19 mouse cellular contexts compared by ENCODE assay signal in the genomic region with DNA sequence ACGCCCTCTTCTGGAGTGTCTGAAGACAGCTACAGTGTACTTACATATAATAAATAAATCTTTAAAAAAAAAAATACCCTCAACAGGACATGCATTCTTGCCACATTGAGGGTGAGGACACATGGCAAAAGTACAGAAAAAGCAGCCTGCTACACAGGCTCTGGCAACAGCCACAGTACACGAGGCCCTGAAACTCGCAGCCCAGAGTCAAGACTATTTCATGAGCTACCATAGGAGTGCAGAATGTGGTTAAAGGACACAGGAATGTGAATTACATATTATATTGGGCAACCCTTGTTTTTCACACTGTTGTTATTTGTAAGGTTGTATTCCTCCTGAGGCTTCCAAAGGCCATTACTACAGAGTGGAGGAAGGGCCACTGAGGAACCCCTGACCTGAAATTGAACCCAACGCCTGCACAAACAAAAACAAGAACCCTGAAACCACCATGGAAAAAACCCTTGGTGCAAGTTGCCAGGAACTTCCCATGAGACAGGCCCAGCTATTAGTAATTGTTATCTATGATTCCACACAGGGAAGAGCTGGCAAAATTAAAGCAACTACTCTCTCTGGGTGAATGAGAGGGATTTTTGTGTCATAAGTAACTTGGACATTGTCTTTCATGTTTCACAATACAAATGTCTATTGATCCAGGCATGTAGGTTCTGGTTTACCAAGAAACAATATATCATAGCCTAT.
DNase-seq lines count a peak whose midpoint lies in the region; ATAC-seq and TF ChIP-seq lines count a peak whose summit lies in the region.
"Had no signal": no experiment of that assay in that cellular context is flagged by ENCODE, and none has a peak within 500 bp of the region (broad histone marks: within the 10 kb centered on the region; RNA-seq: fewer than 3 reads in every experiment).

No protein-coding gene starts in this region.

- H3K27me3 ChIP-seq in liver, adult 2 months (ENCODE audit: control insufficient read depth, insufficient read depth, low read length) = no peaks in the 10 kb centered on the region
- no peaks in the 10 kb centered on the region for H3K27me3 ChIP-seq in liver, embryonic 11.5 days (replicated peaks; ENCODE audit: control insufficient read depth, insufficient read depth, low read length)
- H3K27me3 ChIP-seq in myocyte (ENCODE audit: control insufficient read depth, insufficient read depth, insufficient read length) = no peaks in the 10 kb centered on the region
- H3K27me3 ChIP-seq: heart, embryonic 15.5 days; kidney, embryonic 15.5 days; liver, embryonic 15.5 days; midbrain, embryonic 13.5 days; stomach, embryonic 15.5 days had no signal

- no peaks in the 10 kb centered on the region for H3K9me3 ChIP-seq in liver, embryonic 11.5 days (ENCODE audit: control insufficient read depth, low read length)
- H3K9me3 ChIP-seq: heart, embryonic 15.5 days; kidney, embryonic 15.5 days; limb, embryonic 10.5 days; liver, embryonic 15.5 days; midbrain, embryonic 13.5 days; stomach, embryonic 15.5 days had no signal

- ATAC-seq in liver, embryonic 11.5 days (replicated peaks; ENCODE audit: low FRiP score) = no peak
- ATAC-seq: forebrain, postnatal 0 days; hindbrain, postnatal 0 days; midbrain, embryonic 13.5 days had no signal

- no peak overlapping the region for H3K4me3 ChIP-seq in liver, adult 2 months (ENCODE audit: insufficient read depth, low read depth, low read length)
- no peak overlapping the region for H3K4me3 ChIP-seq in liver, embryonic 11.5 days (ENCODE audit: low read depth, low read length)
- H3K4me3 ChIP-seq in myocyte = no peak overlapping the region
- H3K4me3 ChIP-seq: erythroblast, embryonic 14.5 days; heart, embryonic 15.5 days; kidney, embryonic 15.5 days; limb, embryonic 10.5 days; liver, embryonic 15.5 days; midbrain, embryonic 13.5 days; stomach, embryonic 15.5 days had no signal

- TF ChIP-seq POLR2A in liver, adult 2 months (IDR thresholded peaks at IDR 0.05; ENCODE audit: extremely low read depth, insufficient read depth, low read length) = no peak
- TF ChIP-seq POLR2A in myocyte (IDR thresholded peaks at IDR 0.05; ENCODE audit: insufficient read length, low read depth) = no peak

- peaks cover 19% of the 10 kb centered on the region for H3K4me1 ChIP-seq in liver, adult 2 months (ENCODE audit: control insufficient read depth, insufficient read depth, low read length)
- H3K4me1 ChIP-seq in liver, embryonic 11.5 days (replicated peaks; ENCODE audit: control insufficient read depth, insufficient read depth, low read length) = no peaks in the 10 kb centered on the region
- H3K4me1 ChIP-seq: liver, embryonic 15.5 days; midbrain, embryonic 13.5 days; stomach, embryonic 15.5 days had no signal

- peak overlapping the region; percentile 48 for H3K27ac ChIP-seq in liver, adult 2 months (replicated peaks; ENCODE audit: insufficient read depth, low read depth, low read length)
- H3K27ac ChIP-seq in liver, embryonic 11.5 days (ENCODE audit: low read depth, low read length) = no peak overlapping the region
- H3K27ac ChIP-seq: heart, embryonic 15.5 days; hindbrain, postnatal 0 days; kidney, embryonic 15.5 days; limb, embryonic 10.5 days; liver, embryonic 15.5 days; midbrain, embryonic 13.5 days; stomach, embryonic 15.5 days had no signal

- no peak overlapping the region for H3K4me2 ChIP-seq in liver, embryonic 11.5 days
- H3K4me2 ChIP-seq in myocyte (ENCODE audit: low read depth) = peak overlapping the region; percentile 30
- H3K4me2 ChIP-seq: heart, embryonic 15.5 days; kidney, embryonic 15.5 days; liver, embryonic 15.5 days; midbrain, embryonic 13.5 days; stomach, embryonic 15.5 days had no signal

- peak; percentile 71 for DNase-seq in gastrocnemius, adult 18-20 months (ENCODE audit: low spot score)
- no peak for DNase-seq in gastrocnemius, postnatal 4 days (ENCODE audit: low spot score in 2 of 2)
- peak; percentile 85 for DNase-seq in liver, adult 2 months (ENCODE audit: extremely low read depth, low read depth, low spot score)
- DNase-seq in liver, embryonic 11.5 days (ENCODE audit: low spot score) = no peak
- DNase-seq in gastrocnemius, postnatal 10 days = peak; percentile 14
- DNase-seq in testis, postnatal 10 days (ENCODE audit: low spot score) = no peak
- no peak for DNase-seq in B cell, adult 2 months
- DNase-seq: cerebellum, adult 9-11 months; forebrain, postnatal 0 days; thymus, postnatal 25 days had no signal

- 32% methylated on average over 4 of the region's 4 CpGs for WGBS in liver, adult 2 months
- WGBS in liver, embryonic 11.5 days = 83% methylated on average over 4 of the region's 4 CpGs

- H3K79me2 ChIP-seq in liver, adult 2 months (ENCODE audit: control insufficient read depth, insufficient read depth, low read length) = peaks cover 24% of the 10 kb centered on the region
- H3K79me2 ChIP-seq in myocyte (ENCODE audit: control insufficient read depth, insufficient read depth) = peaks cover 78% of the 10 kb centered on the region

- H3K9ac ChIP-seq in liver, adult 2 months (ENCODE audit: low read depth, low read length) = no peak overlapping the region
- H3K9ac ChIP-seq in liver, embryonic 11.5 days (ENCODE audit: low read depth, low read length) = no peak overlapping the region
- H3K9ac ChIP-seq: forebrain, postnatal 0 days; heart, embryonic 15.5 days; kidney, embryonic 15.5 days; liver, embryonic 15.5 days; midbrain, embryonic 13.5 days; stomach, embryonic 15.5 days had no signal

- no peaks in the 10 kb centered on the region for H3K36me3 ChIP-seq in liver, adult 2 months (ENCODE audit: control insufficient read depth, insufficient read depth, low read length)
- no peaks in the 10 kb centered on the region for H3K36me3 ChIP-seq in liver, embryonic 11.5 days (ENCODE audit: control insufficient read depth, insufficient read depth, low read length)
- peaks cover 4% of the 10 kb centered on the region for H3K36me3 ChIP-seq in myocyte (ENCODE audit: control insufficient read depth, insufficient read depth)
- H3K36me3 ChIP-seq: heart, embryonic 15.5 days; kidney, embryonic 15.5 days; limb, embryonic 10.5 days; liver, embryonic 15.5 days; midbrain, embryonic 13.5 days; stomach, embryonic 15.5 days had no signal

- no peak for TF ChIP-seq CTCF in liver, adult 2 months (IDR thresholded peaks at IDR 0.05; ENCODE audit: low read depth, low read length)

- no peak overlapping the region for H3ac ChIP-seq in myocyte (ENCODE audit: control insufficient read depth, insufficient read length)

TF ChIP-seq in myocyte, 11 proteins besides CTCF, POLR2A, EP300 and RAD21:
- TF ChIP-seq MAX (IDR thresholded peaks at IDR 0.05; ENCODE audit: low read depth) (no peak), USF1 (IDR thresholded peaks at IDR 0.05; ENCODE audit: low read depth) (no peak), CEBPB (IDR thresholded peaks at IDR 0.05; ENCODE audit: insufficient read depth, poor library complexity, severe bottlenecking) (0 out of 2 replicates have a peak, but pooled peaks have one; percentile 0), MYOG (IDR thresholded peaks at IDR 0.05; ENCODE audit: control insufficient read depth in 1 of 3, insufficient read depth in 1 of 3, insufficient read length in 2 of 3, low read depth in 2 of 3) (no peak), TCF12 (IDR thresholded peaks at IDR 0.05; ENCODE audit: insufficient read depth, poor library complexity, severe bottlenecking) (no peak), POLR2AphosphoS2 (IDR thresholded peaks at IDR 0.05; ENCODE audit: insufficient read length, low read depth) (no peak), REST (IDR thresholded peaks at IDR 0.05; ENCODE audit: insufficient read depth, insufficient read length) (no peak), SRF (IDR thresholded peaks at IDR 0.05; ENCODE audit: control insufficient read depth, insufficient read length, low read depth) (no peak)

Comparison
In these comparisons a context has a peak if more than half of its experiments do, and no peak if none do; other contexts are left out.
1. DNase-seq: peak in gastrocnemius, adult 18-20 months (single experiment), liver, adult 2 months (single experiment) and gastrocnemius, postnatal 10 days (single experiment); none in gastrocnemius, postnatal 4 days (0 of 2), liver, embryonic 11.5 days (single experiment), testis, postnatal 10 days (single experiment) and B cell, adult 2 months (0 of 2).